Mouse (Mus musculus) forebrain, embryonic 14.5 days (tissue): ENCODE results near the gene Psma6. TPM values are rescaled to one million over a fixed set of nuclear protein-coding genes. Genes with fewer than 3 reads are reported as not detected.

ENCODE experiments used
- ATAC-seq: fragments of 200-750 bp; cut with Nextera tagmentation; 2 replicates; pipeline ENCODE4 v1.8.0; 2017; ENCODE audit warnings: mild to moderate bottlenecking, moderate library complexity
- DNase-seq: peaks from one replicate; pipeline ENCODE4 v3.0.0-alpha.2; 2015; ENCODE audit warnings: low spot score
- H3K27ac ChIP-seq: fragments of 300-500 bp; sonication (generic); 2 replicates; pipeline ENCODE4 v1.5.1; 2014; ENCODE audit warnings: low read depth, mild to moderate bottlenecking, control low read depth, low read length, moderate library complexity
- H3K27me3 ChIP-seq: fragments of 300-500 bp; sonication (generic); replicated peaks from 2 replicates; pipeline ENCODE4 v1.6.1; 2014; ENCODE audit warnings: low read length, control low read depth, mixed read lengths; ENCODE audit not compliant: control insufficient read depth, insufficient read depth
- H3K36me3 ChIP-seq: fragments of 300-500 bp; sonication (generic); 2 replicates; pipeline ENCODE4 v1.6.1; 2014; ENCODE audit warnings: low read length, control low read depth; ENCODE audit not compliant: control insufficient read depth, insufficient read depth
- H3K4me1 ChIP-seq: fragments of 300-500 bp; sonication (generic); 2 replicates; pipeline ENCODE4 v1.6.1; 2014; ENCODE audit warnings: antibody characterized with exemption, low read length, control low read depth; ENCODE audit not compliant: control insufficient read depth, insufficient read depth
- H3K4me2 ChIP-seq: fragments of 300-500 bp; sonication (generic); 2 replicates; pipeline ENCODE4 v1.6.1; 2014; ENCODE audit warnings: mild to moderate bottlenecking, control low read depth, low read length
- H3K4me3 ChIP-seq: fragments of 300-500 bp; sonication (generic); 2 replicates; pipeline ENCODE4 v1.5.1; 2014; ENCODE audit warnings: low read depth, low read length, control low read depth
- H3K9ac ChIP-seq: fragments of 300-500 bp; sonication (generic); 2 replicates; pipeline ENCODE4 v1.6.1; 2014; ENCODE audit warnings: mild to moderate bottlenecking, low read length, control low read depth, moderate library complexity
- H3K9me3 ChIP-seq: fragments of 300-500 bp; sonication (generic); replicated peaks from 2 replicates; pipeline ENCODE4 v1.6.1; 2016; ENCODE audit warnings: low read length, control low read depth, mixed read lengths; ENCODE audit not compliant: control insufficient read depth
- WGBS: fragments of 180-500 bp; shearing (Covaris S2); extraction: QIAGEN DNeasy Blood & Tissue Kit; methylation state at CpG from one replicate; pipeline ENCODE4 v1.1.7; 2014; 5-methylcytosine and 5-hydroxymethylcytosine counted together
- polyA plus RNA-seq: library from polyadenylated mRNA; unstranded; fragments of >200 nt; fragmentation: Nextera tagmentation; extraction: Ambion mirVana; gene quantifications from 2 replicates; pipeline ENCODE4 v1.2.1, GENCODE M21; 2014

The Psma6 gene
- polyA plus RNA-seq, 1 experiment from 2014 or later = 544 TPM

GRCm38 (mm10) chr12:55449048-55449447 is 65.0 kb downstream of the Psma6 start:
- 100% methylated on average over 2 of the region's 2 CpGs for WGBS

GRCm38 (mm10) chr12:55450421-55450820 is 66.4 kb downstream of the Psma6 start:
- Histone ChIP-seq H3K9me3 (no peaks in the 10 kb centered on the region), H3K9ac (no peak overlapping the region), H3K4me3 (no peak overlapping the region), H3K4me2 (no peak overlapping the region), H3K27me3 (no peaks in the 10 kb centered on the region), H3K36me3 (no peaks in the 10 kb centered on the region), H3K4me1 (peaks cover 16% of the 10 kb centered on the region), H3K27ac (no peak overlapping the region)
- no peak for ATAC-seq
- WGBS = 75% methylated on average over 16 of the region's 16 CpGs
- DNase-seq = no peak

More at GRCm38 (mm10) chr12:55449048-55449447, 65.0 kb downstream of the Psma6 start:
- Histone ChIP-seq H3K36me3 (no peaks in the 10 kb centered on the region), H3K27ac (no peak overlapping the region), H3K27me3 (no peaks in the 10 kb centered on the region), H3K4me1 (peaks cover 16% of the 10 kb centered on the region), H3K4me2 (no peak overlapping the region), H3K9me3 (no peaks in the 10 kb centered on the region), H3K9ac (no peak overlapping the region), H3K4me3 (no peak overlapping the region)
- ATAC-seq (no peak), DNase-seq (no peak)

GRCm38 (mm10) chr12:55452839-55453238 is 68.8 kb downstream of the Psma6 start:
- WGBS = 67% methylated on average over 5 of the region's 5 CpGs
- no peak for DNase-seq

GRCm38 (mm10) chr12:55453924-55454323 is 69.9 kb downstream of the Psma6 start:
- H3K4me3 ChIP-seq = no peak overlapping the region
- no peaks in the 10 kb centered on the region for H3K9me3 ChIP-seq
- no peak for DNase-seq
- WGBS = 79% methylated on average over 4 of the region's 4 CpGs
- no peaks in the 10 kb centered on the region for H3K36me3 ChIP-seq
- no peak overlapping the region for H3K4me2 ChIP-seq
- no peaks in the 10 kb centered on the region for H3K27me3 ChIP-seq
- no peaks in the 10 kb centered on the region for H3K4me1 ChIP-seq
- no peak for ATAC-seq
- H3K27ac ChIP-seq = no peak overlapping the region
- H3K9ac ChIP-seq = no peak overlapping the region

More at GRCm38 (mm10) chr12:55452839-55453238, 68.8 kb downstream of the Psma6 start:
- no peak for ATAC-seq
- H3K27ac ChIP-seq = no peak overlapping the region
- no peak overlapping the region for H3K9ac ChIP-seq
- no peaks in the 10 kb centered on the region for H3K36me3 ChIP-seq
- H3K9me3 ChIP-seq = no peaks in the 10 kb centered on the region
- no peak overlapping the region for H3K4me3 ChIP-seq
- no peaks in the 10 kb centered on the region for H3K4me1 ChIP-seq
- H3K27me3 ChIP-seq = no peaks in the 10 kb centered on the region
- no peak overlapping the region for H3K4me2 ChIP-seq

GRCm38 (mm10) chr12:55455206-55455605 is 71.2 kb downstream of the Psma6 start:
- ATAC-seq (no peak), DNase-seq (peak; percentile 33)
- no peak overlapping the region for H3K4me2 ChIP-seq
- WGBS = 66% methylated on average over 9 of the region's 10 CpGs
- no peaks in the 10 kb centered on the region for H3K27me3 ChIP-seq
- no peak overlapping the region for H3K9ac ChIP-seq
- no peaks in the 10 kb centered on the region for H3K9me3 ChIP-seq
- no peak overlapping the region for H3K27ac ChIP-seq
- H3K4me1 ChIP-seq = no peaks in the 10 kb centered on the region
- no peak overlapping the region for H3K4me3 ChIP-seq
- H3K36me3 ChIP-seq = no peaks in the 10 kb centered on the region

- no peak overlapping the region for H3K4me3 ChIP-seq
- ATAC-seq = no peak
- H3K4me2 ChIP-seq = no peak overlapping the region
- WGBS = 38% methylated on average over 3 of the region's 3 CpGs
- no peak overlapping the region for H3K9ac ChIP-seq
- no peaks in the 10 kb centered on the region for H3K27me3 ChIP-seq
- no peak overlapping the region for H3K27ac ChIP-seq
- H3K4me1 ChIP-seq = no peaks in the 10 kb centered on the region
- H3K36me3 ChIP-seq = no peaks in the 10 kb centered on the region
- no peak for DNase-seq
- no peaks in the 10 kb centered on the region for H3K9me3 ChIP-seq
These were observed 72.1 kb downstream of the Psma6 start for GRCm38 (mm10) chr12:55456136-55456535.

GRCm38 (mm10) chr12:55456893-55457292 is 72.9 kb downstream of the Psma6 start:
- Histone ChIP-seq H3K4me1 (no peaks in the 10 kb centered on the region), H3K36me3 (no peaks in the 10 kb centered on the region), H3K9me3 (no peaks in the 10 kb centered on the region), H3K4me3 (no peak overlapping the region), H3K4me2 (no peak overlapping the region), H3K27me3 (no peaks in the 10 kb centered on the region), H3K27ac (no peak overlapping the region), H3K9ac (no peak overlapping the region)
- 93% methylated on average over 5 of the region's 5 CpGs for WGBS
- no peak for DNase-seq
- no peak for ATAC-seq

GRCm38 (mm10) chr12:55459739-55460138 is 75.7 kb downstream of the Psma6 start:
- Histone ChIP-seq H3K27ac (no peak overlapping the region), H3K27me3 (no peaks in the 10 kb centered on the region), H3K36me3 (no peaks in the 10 kb centered on the region), H3K9me3 (no peaks in the 10 kb centered on the region), H3K4me3 (no peak overlapping the region), H3K9ac (no peak overlapping the region), H3K4me2 (no peak overlapping the region), H3K4me1 (peaks cover 9% of the 10 kb centered on the region)
- no peak for DNase-seq
- ATAC-seq = no peak
- WGBS = 86% methylated on average over 8 of the region's 8 CpGs

GRCm38 (mm10) chr12:55460900-55461299 is 76.9 kb downstream of the Psma6 start:
- no peaks in the 10 kb centered on the region for H3K9me3 ChIP-seq
- no peak overlapping the region for H3K27ac ChIP-seq
- no peak overlapping the region for H3K4me3 ChIP-seq
- no peaks in the 10 kb centered on the region for H3K27me3 ChIP-seq
- H3K4me1 ChIP-seq = peaks cover 18% of the 10 kb centered on the region
- WGBS = 74% methylated on average over 4 of the region's 4 CpGs
- DNase-seq = no peak
- no peak overlapping the region for H3K4me2 ChIP-seq
- H3K36me3 ChIP-seq = no peaks in the 10 kb centered on the region
- H3K9ac ChIP-seq = no peak overlapping the region
- no peak for ATAC-seq
